Mouse (Mus musculus) cerebellum, postnatal 4 days (tissue): ENCODE measurements at regions not wholly inside any gene's neighbourhood (a gene's known extent, or its start where the extent isn't known, plus 50 kb on each side); places are given as distances from the start of the nearest gene placed in this dataset.

Source experiments
- DNase-seq, 2 experiments: peaks; one replicate each; pipeline ENCODE4 v3.0.0; 2022; ENCODE audit warnings: low spot score in 2 of 2, mixed read lengths in 1 of 2

DNA sequence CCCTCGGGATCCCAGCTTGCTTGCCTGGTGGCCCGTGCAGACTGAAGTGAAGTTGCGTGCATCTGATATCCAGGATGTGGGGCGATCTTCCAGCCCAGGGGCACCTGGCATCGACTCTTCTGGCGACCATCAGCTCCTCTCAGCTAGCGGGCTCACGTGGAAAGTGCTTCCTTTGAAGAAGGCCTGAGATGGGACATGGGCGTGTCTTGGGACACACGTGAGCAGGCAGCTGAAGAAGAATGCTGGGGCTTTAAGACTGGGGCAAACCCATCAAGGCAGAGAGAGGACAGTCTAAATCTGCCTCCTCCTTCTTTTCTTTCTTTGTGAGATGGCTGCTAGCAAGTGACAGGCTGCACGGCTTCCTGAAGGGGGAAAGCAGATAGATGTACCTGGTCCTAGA is 142.3 kb upstream of the Mrps10 start:
- DNase-seq = no peak

DNA sequence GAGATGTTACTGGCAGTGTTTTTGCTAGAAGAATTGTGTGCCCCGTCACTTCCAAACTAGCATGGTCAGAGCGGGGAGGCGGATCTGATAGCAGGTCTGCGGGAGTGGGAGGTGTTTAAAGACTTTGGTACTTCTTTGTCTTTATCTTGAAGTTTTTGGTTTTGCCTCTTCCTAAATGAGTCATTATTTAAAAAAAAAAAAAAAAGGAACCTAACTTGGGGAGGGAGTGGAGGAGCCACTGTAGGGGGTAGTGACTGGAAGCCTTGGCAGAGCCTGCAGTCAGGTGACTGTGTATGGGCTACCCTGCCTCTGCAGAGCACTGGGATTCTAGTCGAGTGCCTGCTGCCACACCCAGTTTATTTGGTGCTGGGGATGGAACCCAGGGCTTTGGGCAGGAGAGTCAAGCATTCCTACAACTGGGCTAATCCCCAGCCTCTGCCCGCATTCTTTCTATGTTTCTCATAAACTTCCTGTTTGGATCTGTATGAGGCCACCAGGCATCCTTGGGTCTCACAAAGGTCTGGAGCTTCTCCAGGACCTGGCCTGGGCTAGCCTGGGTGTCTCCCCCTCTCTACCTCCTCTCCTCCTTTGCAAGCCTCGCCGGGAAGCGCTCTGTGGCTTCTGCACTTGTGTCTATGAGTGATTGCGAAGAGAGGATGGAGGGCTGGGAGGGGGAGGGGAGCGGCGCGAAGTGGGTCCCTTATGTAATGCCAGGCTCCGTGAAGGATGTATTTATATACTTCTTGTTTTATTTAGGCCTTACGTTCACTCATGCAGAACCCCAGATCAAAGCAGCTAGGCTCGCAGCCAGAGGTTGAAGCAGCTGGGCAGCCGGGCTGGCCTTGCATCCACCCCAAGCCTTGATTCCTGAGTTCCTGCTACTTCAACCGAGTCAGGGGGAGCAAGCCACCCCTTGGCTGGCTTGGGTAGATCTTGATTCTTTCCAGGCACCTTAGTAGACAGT is 143.1 kb upstream of the Mrps10 start:
- no peak for DNase-seq

DNA sequence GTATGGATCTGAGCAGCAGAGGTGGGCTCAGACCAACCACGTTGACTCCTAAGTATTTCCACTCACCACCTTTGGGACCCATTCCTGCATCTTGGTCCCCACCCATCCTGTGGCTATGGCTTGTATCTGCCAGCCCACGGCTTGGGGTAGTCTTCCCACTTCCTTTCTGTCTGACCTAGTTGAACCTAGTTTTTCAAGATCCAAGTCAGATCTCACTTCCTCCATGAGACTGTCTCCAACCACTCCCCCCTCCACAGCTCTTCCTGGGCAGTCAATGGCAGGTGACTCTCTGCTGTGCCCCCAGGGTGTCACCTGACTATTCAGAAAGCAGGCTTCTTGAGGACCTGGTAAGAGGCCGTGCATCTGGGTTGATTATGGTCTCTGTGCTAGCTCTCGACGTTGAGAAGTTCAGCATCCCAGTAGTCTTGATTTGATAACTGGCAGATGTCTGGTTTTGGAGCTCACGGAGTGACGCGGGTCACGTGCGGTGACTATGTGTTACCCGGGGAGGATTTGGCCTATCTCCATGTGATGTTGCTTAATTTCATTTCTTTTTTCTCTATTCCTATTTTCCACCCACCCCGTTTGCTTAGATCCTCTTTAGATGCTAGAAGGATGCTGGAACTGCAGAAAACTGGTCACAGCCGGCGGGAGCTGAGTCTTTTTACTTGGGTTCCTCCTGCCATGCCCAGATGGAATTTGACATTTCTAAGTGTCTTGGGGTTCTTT is 147.5 kb upstream of the Mrps10 start:
- DNase-seq = no peak

- DNase-seq = no peak
These were observed 148.8 kb upstream of the Mrps10 start for GRCm38 (mm10) chr17:47219846-47220245.

DNA sequence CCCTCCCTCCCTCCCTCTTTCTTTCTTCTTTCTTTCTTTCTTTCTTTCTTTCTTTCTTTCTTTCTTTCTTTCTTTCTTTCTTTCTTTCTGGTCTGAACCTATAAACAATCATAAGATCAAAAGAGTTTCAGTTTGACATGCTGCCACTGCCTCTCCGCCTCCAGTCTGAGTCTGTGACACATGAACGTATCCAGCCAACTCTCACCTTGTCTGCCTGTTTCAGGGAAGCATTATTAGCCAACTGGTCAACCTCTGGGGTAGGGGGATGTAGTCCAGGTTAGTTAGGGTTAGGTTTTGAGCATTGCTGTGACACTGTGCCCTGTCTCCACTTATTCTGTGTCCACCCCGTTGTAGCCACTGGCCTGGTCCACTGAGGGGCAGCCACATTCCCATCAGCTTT is 152.2 kb upstream of the Mrps10 start:
- no peak for DNase-seq

GRCm38 (mm10) chr17:47215841-47216240 is 152.8 kb upstream of the Mrps10 start:
- no peak for DNase-seq

GRCm38 (mm10) chr17:47214111-47214510 is 154.6 kb upstream of the Mrps10 start:
- DNase-seq = no peak

DNA sequence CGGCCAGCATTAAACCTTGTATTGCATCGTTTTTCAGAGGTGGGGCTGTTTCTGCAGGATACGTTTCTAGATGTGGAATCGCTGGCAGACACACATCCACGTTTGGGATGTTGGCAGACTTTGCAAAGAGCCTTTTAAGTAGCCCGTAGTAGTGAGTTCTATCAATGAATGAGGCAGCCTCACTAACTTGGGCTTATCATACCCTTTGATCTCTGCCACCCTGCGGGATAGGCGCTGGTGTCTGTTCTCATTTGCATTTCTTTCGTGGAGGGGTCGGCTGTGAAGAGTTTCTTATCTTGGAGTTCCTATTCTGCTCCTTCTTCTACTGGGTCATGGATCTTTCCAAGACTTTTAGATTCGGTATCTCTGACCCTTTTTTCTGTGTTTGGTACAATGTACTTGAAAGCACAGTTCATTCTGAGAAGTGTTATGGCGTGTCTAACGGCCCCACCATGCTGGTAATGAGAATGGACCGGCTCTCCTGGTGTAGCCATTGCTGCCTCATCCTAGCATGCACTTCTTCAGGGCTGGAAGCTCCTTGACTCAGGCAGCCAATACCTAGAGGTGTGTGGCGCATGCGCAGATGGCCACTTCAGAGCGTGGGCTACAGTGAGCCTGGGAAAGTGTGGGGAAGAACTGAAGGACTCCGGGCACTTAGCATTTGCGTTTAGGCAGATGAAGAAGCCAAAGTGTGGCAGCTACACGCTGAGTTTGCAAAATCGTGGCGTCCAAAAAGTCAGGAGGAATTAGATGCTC is 158.1 kb upstream of the Mrps10 start:
- DNase-seq = no peak

DNA sequence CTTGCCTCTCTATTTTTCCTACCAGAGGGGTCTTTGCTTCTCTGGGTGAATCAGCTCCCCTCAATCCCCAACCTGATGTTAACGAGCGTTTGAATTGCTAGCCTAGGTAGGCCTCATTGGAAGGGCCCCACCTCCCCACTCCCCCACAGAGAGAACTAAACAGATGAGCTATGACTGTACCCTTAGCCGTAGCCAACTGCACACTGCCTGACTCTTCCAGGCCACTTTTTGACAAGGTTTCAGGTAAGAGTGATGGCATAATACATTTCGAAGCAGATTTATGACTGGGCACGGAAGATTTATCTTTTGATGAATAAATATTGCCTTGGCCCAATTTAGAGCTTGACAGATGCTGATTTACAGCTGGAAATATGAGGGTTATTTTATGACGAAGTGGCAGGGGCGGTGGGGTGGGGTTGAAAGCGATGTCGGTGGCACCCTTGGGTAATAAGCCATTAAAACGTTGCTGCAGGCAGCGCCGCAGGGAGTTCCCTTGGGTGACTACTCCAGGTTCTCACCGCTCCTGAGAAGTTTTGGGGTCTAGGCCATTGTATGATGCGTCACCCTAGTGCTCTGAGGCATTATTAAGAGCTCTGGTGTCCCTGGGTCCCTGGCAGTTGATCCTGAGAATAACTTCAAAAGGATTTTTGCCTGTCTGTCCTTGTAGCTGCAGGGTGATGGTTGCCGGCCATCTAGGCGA is 159.7 kb upstream of the Mrps10 start:
- DNase-seq = peak in 1 of 2 experiments; percentile 16

DNA sequence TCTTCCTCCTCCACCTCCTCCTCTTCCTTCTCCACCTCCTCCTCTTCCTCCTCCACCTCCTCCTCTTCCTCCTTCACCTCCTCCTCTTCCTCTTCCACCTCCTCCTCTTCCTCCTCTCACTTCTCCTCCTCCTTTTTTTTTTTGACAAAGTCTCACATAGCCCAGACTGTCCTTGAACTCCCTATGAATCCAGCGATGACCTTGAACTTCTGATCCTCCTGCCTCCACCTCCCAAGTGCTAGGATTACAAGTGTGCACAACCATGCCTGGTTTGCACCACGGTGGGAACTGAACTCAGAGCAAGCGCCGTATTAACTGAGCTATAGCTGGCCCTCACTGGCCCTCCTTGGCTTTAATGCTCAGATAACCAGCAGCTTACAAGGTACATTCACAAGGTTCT is 161.2 kb upstream of the Mrps10 start:
- DNase-seq = no peak

DNA sequence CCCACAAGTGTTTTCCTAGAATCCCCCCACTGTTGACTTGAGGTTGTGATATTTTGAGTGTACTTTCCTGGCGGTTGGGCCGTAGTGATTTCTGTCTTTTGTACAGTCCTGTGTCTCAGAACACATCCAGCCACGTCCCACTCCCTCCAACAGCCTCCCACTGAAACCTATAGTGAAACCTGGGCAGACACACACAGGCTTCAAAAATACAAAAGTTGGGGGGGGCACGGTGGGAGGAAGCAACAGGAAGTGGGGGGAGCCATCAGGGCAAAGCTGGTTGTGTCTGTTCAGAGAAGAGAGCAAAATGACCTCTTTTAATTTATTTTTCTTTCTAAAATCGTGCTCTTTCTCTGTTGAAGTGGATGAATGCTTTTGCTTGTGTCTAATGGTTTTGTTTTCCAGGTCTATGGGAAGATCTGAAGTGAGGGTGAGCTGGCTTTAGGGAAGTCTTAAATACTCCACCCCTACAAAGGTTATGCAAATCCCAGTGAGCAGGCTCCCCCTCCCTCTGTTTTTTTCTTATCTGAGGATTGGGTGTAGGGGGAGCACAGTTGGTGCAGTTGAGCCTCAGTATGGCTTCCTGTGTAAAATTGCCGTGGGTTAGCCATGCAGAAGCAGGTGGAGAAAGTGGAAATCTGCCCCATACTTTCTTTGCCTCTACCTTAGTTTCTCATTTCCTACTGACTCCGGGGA is 164.1 kb upstream of the Mrps10 start:
- no peak for DNase-seq

GRCm38 (mm10) chr17:47199206-47199605 is 169.5 kb upstream of the Mrps10 start:
- no peak for DNase-seq

DNA sequence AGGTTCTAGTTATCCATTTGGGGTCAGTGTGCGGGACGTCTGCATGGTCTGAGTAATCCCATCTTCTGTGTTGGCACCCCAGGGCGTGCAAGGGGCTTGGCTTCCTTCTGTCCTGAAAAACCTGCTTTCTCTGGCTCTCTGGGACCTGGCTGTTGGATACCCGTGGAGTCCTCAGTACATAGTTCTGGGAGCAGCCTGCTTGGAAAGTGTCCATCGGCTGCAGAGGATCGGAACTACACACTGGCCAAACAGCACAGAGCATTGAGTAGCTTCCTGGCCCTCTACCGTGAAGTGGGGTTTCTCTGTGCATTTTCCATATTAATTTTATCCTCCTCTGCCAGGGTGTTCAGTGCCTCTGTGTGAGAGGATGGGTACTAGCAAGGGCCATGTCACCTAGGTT is 170.7 kb upstream of the Mrps10 start:
- DNase-seq = no peak

DNA sequence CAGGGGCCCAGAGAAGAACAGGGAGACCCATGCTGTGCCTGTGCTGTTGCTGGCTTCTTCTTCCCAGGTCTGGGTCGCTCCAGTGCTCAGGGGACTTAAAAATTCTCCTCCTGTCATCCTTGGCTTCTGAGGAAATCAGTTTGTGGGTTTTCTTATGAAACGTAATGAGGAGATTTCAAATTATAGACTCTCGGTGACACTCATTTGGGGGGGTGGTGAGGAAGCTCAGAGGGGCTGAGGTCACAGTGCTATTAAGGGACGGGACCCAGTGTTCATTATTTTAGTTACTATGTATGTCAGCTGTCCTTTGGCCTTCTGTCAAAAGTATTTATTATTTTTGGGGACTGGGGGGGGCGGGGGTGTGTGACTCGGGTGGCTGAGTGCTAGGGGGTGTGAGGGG is 171.7 kb upstream of the Mrps10 start:
- no peak for DNase-seq

- no peak for DNase-seq
These were observed 172.7 kb upstream of the Mrps10 start for GRCm38 (mm10) chr17:47195981-47196380.

GRCm38 (mm10) chr17:47194463-47195012 is 174.1 kb upstream of the Mrps10 start:
- DNase-seq = no peak

GRCm38 (mm10) chr17:47191416-47191815 is 177.3 kb upstream of the Mrps10 start:
- DNase-seq = no peak

DNA sequence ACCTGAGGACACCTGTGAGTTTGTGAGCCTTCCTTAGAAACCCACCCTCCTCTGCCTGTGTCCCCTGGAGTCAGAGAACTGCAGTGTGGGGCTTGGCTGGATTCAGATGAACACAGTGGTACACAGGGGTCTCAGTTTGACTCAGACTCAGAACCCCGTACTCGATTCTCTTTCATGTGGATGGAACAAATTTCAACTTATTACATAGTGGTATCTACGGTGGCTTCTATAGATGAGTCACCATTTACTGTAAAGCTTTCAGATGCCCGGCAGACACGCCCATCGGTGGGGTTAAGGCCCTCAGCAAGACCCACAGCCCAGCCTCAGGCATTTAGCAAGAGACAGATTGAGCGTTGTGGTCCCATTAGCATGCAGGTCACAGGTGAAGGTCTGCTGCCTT is 178.9 kb upstream of the Mrps10 start:
- DNase-seq = no peak

- no peak for DNase-seq
These were observed 173.8 kb upstream of the Ubr2 start for GRCm38 (mm10) chr17:47184148-47184547.

DNA sequence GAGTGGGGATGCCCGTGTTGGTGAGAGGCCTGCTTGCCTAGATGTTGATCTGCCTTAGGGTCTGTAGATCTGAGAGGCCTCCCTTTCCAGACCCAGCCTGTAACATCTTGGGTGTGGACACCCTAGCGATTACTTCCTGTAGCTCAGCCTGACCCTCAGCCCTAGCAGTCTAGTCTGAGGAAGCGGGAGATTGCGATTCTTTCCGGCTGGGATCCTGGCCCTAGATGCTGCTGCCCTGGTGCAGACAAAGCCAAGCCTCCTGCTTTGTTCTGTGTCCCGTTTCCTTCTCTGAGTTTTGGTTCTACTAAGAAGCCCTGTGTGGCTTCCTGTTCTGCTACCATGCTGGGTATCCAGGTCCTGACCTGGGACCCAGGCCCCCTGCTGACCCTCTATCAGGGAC is 171.8 kb upstream of the Ubr2 start:
- no peak for DNase-seq

GRCm38 (mm10) chr17:47179410-47179809 is 169.1 kb upstream of the Ubr2 start:
- DNase-seq = no peak
